Mouse (Mus musculus): Measurements from ENCODE around the gene Synrg.

The Synrg gene

DNA sequence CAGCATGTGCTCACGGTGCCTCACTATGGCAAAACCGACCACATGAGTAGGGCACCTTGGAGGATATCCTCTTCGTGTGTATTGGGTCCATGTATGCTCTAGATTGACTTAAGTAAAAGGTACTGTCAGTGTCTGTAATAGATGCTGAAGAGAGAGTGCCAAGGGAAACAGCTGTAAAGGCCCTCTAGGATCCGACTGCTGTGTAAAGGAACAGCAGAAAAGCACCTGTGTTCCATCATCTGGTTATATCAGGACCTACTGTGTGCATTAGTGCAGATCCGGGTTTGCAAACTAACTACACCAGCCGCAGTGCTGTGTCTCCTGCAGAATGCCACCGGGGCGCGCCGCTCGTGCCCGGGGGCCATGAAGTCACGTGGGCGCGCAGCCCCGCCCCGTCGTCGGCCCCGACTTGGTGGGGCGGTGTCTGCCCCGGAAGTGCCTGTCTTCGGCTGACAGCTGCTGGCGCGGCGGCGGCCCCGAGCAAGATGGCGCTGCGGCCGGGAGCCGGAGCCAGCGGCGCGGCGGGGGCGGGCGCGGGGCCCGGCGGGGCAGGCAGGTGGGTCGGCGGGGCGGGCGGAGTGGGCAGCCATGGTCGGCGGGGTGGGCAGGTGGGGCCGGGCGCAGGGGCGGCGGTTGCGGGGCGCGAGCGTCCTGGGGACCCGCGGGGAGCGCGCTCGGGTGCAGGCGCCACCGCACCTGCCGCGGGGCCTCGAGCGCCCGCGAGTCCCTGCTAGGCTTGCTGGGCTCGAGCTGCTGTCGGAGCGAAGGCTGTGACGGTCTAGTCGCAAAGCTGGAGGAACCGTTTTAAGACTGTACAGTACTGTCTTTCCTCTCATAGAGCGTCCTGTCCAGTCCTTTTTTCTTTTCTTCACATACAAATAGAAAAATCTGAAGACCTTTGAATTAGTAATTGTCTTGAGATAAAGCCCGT is at the start of gene Synrg:
TSS of gene Synrg (plus strand) at position 438 of the 931 bp plus-strand sequence.
- peak; percentile 83 to 90 for DNase-seq (ENCODE audit: low spot score in 2 of 2)

DNA sequence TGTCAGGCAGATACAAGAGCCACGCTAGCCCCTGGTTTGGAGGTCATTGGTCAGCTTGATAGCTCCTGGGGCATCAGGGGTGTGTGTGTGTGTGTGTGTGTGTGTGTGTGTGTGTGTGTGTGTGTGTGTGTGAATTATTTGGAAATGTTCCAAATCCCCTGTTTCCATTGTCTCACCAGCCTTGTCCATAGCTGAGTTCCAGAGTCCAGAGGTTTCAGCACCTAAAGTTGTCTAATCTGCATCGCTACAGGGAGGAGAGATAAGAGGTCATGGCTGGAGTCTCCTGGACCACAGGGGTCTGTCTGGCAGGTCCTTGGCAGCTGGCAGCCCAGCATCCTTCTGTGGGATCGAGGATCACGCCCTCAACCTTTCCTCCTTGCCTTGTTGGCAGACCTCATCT is 49.7 kb upstream of the Synrg start:
- no peak for DNase-seq (ENCODE audit: low spot score in 2 of 2)

DNA sequence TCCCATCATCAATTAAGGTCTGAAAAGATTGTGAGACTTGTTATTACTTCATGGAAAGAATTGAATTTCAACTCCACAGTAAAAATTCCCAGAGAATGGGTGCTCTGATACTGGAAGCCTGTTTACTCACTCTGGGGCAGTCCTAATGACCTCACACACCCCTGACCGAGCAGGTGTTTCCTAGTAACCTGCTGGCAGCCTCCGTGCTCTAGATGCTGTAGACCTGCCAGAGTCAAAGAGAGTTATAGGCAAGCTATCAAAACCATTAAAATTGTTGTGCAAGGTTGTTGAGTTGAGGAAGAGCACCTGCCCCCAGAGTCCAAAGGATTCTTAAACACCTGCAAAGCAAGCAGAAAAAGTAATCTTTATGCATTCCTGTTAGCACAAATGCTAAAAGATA is 41.6 kb upstream of the Synrg start:
- DNase-seq (ENCODE audit: low spot score in 2 of 2): no peak

DNA sequence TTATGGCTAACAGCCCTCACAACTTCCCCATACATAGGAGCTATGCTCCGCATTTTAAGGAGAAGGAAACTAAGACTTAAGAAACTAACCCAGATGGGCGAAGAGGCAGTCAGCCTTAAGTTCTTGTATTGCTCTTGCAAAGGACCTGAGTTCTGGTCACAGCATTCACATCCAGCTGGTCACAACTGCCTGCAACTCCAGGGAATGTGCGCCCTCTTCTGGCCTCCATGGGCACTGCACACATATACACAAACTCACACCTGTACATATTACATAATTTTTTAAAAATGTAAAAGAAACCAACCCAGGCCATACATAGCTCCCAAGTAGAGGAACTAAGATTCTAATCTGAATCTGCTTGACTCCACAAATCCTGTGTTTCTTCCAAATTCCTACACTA is 37.1 kb upstream of the Synrg start:
- no peak for DNase-seq (ENCODE audit: low spot score in 2 of 2)

DNA sequence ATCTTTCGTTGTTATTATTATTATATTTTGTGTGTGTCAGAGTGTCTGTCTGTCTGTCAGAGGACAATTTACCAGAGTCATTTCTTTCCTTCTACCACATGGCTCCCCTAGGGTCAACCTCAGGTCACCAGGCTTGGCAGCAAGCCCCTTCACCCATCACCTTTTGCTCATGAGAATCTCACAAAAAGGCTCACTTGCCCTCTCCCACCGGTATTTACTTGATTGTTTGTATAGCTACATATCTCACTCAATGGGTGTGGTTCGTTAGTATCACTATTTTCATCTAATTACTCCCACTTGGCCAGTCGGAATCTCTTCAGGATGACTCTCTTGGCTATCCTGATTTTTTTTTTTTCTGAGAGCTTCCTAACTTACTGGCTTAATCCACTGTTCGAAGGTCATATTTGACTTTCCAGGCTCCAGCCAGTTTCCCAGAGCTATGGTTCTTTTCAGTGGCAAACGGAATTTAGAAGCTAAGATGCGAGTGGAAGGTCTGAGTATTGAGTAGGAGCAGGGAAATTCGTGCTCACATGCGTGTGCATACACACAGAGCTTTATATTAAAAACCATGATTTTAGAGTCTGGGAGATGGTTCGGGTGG is 31.6 kb upstream of the Synrg start:
- DNase-seq (ENCODE audit: low spot score in 2 of 2): no peak

DNA sequence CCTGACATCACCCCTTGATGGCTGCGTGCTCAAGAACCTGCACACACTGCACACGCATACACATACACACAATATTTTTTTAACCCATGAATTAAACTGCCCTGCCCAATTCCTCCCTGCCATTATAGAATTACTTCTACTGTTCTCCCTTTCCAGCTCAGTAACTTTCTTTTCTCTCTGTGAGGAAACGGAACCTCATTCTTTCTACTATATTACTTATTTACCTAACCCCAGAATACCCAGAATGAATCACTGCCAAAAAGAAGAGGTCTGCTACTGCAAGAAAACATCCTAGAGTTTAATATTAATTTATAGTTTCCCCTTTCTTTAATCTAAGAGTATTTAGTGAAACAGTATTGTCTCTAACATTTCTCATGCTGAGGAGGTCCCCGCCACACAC is 30.9 kb upstream of the Synrg start:
- DNase-seq (ENCODE audit: low spot score in 2 of 2): no peak

DNA sequence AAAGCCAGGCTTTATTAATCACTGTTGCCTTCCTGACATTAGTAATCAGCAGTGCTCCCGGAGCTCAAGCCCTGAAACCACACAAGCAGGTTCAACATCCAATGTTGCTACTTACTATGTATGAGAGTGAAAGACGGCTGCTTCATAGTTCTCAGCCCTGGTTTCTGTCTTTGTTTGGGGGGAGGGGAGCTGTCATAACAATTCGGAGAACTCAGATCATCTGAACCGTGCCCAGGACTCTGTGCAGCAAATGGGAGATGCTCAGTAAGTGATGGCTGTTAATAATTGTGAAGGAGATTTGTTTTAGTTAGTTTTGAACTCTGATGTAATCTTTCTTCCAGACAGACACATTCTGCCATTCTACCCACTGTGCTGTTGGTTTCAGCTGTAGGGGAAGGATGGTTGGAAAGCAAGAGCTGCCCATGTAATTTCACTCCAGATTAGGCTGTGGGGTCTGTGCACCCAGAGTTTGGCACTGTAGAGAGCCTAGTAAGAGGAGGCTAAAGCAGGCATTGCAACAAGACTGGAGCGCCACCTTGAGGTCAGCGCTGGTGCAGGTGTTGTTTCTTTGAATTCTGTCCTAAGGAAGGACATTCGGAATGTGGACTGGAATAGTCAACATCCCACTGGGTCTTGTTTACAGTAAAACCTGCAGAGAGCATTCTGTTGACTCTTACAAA is 28.1 kb upstream of the Synrg start:
- DNase-seq (ENCODE audit: low spot score in 2 of 2): peak; percentile 67 to 75

DNA sequence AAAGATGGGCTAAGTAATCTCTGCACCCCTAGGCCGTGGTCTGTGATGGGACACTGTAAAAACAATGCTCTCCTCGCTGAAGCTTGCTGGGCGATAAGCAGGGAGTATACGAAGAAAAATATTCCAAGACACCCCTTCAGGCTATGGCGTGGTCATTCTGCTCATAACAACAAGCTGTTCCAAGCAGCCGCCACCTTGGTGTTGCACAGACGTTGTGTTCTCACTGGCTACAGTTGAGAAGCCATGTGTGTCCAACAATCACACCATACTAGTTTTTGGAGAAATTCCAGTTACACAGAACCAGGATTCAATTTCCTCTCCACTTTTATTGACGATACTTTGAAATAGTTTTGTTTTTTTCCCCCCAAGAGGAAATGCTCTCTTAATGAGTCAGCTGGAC is 25.7 kb upstream of the Synrg start:
- no peak for DNase-seq (ENCODE audit: low spot score in 2 of 2)

DNA sequence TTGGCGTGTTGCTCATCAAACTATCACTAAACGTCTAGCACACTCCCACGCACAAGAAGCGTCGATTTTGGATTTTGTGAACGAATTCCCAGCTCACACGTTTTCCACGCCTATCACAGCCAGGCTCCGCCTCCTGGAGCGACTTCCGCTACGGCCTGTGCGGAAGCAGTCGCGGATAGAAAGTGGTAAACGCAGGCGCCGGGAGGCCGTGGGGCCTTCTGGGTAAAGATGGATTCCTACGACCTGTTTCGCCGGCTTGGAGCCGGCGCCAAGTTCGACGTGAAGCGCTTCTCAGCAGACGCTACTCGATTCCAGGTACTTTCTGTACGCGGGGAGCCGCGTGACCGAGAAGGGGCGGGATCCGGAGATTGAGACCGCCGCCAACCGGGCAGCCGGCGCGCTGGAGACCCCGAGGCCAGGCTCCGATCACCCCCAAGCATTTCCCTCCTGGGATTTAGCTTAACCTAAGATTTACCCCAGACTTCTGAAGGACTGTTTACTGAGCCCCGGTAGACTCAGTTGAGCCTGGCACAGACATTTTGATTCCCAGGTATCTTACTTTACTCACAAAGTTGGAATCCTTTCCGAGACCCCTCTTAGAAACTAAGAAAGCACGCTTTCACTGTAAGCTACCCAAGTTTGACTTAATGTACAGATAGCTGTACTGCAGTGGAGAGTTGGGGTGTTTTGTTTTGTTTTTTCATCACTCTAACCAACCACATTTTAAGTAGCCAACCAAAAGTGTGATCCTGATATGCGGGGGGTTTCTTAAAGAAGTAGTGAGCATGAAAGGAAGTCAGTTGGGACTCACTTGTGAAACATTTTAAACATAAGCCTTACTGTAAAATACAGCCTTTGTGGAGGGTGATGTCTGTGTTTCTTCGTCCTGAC is 22.0 kb upstream of the Synrg start, which contains the start of gene Ddx52:
TSS of gene Ddx52 (plus strand) at position 113 of the 891 bp plus-strand sequence.
- peak; percentile 77 to 91 for DNase-seq (ENCODE audit: low spot score in 2 of 2)

DNA sequence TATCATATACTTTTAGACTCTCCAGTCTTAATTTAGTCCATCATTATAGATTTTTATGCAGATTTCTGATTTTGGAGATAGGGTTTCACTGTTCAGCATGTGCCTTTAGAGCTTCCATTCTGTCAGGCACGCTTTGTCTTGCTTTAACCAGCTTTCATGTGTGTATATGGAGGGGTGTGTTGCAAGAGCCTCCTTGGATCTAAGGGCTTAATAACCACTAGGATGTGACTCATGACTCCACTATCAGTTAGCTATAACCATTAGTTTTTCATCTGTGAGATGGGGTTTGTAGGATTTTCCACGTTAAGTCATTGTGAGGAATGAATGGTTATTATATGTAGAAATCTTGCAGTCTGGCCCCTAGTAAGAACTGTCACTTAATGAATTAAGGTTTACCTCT is 7.4 kb upstream of the Synrg start:
- no peak for DNase-seq (ENCODE audit: low spot score in 2 of 2)

DNA sequence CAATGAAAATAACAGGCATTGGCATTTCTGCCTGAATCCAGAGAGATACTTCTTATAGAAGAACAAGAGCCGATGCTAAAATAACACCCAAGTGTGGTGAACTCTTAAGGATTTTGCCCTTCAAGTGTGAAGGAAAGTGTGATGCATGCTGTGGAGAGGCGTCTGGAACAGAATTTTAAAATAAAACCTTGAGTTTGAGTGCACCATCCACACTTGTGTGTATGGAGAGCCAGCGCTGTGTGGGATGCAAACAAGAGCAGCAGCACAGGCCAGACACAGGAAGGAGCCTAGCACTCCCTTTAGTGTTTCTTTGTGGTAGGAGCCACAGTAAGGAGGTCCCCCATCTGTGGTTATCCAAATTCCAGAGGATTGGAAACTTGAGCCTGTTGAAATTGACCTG is 2.2 kb upstream of the Synrg start:
- no peak for DNase-seq (ENCODE audit: low spot score in 2 of 2)

DNA sequence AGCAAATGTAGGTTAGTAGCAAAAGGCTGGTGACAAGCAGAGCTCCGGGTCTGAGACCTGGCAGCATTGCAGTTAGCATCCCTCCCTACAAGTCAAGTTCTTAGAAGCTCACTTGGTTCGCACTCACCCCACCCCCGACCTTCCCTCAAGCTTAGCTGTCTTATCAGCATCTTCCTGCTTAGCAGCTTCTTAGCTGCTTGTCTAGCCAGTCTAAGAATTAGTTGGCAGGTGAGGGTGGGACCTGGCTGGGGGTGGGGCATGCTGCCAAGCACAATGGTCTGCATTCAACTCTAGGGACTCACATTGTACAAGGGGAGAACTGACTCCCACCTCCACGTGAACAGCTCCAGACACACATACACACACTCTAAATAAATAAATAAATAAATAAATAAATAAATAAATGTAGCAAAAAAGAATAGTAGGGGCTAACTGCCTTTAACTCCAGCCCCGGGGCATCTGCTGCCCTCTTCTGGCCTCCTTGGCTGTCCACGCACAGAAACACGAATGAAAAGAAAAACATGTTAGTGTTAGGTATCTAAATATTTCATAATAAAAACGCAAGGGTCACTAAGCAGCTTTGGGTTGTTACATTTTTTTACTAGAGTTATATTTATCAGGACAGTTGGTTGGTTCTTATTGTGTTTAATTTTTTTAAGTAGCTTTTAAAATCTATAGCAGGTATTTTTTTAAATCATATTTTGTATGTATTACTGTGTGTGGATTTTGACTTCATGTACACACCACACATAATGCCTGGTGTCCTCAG is 3.4 kb downstream of the Synrg start:
- peak in 1 of 2 experiments; percentile 12 for DNase-seq (ENCODE audit: low spot score in 2 of 2)

DNA sequence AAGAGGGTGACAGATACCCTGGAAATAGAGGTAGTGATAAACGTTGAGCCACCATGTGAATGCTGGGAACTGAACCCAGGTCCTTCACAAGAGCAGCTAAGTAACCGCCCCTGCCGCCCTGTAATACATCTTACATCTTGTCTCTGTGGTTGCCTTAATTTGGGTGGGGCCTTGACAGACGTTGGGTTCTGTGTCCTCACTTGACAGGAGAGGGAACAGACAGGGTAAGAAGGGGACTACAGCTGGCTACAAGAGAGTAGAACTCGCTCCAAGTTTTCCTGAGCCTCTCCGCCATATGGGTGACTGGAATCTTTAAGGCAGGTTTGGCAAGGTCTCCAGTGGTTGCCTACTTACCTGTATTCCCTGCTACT is 4.0 kb downstream of the Synrg start:
- no peak for DNase-seq (ENCODE audit: low spot score in 2 of 2)

DNA sequence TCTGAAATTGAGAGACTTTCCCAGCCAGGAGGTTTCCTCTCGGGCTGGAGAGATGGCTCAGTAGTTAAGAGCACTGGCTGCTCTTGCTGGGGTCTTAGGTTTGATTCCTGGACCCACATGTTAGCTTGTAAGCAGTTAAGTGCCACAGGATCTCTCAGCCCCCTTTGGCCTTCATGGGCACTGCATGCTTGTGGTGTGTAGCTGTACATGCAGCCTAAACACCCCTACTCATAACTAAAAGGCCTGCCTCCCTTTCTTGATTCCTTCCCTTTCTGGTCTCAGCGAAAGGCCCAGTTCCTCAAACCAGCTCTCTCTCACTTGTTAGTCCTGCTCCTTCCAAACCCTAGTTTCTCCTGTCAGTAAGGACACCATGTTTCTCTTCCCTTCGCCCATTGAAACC is 4.8 kb downstream of the Synrg start:
- no peak for DNase-seq (ENCODE audit: low spot score in 2 of 2)

DNA sequence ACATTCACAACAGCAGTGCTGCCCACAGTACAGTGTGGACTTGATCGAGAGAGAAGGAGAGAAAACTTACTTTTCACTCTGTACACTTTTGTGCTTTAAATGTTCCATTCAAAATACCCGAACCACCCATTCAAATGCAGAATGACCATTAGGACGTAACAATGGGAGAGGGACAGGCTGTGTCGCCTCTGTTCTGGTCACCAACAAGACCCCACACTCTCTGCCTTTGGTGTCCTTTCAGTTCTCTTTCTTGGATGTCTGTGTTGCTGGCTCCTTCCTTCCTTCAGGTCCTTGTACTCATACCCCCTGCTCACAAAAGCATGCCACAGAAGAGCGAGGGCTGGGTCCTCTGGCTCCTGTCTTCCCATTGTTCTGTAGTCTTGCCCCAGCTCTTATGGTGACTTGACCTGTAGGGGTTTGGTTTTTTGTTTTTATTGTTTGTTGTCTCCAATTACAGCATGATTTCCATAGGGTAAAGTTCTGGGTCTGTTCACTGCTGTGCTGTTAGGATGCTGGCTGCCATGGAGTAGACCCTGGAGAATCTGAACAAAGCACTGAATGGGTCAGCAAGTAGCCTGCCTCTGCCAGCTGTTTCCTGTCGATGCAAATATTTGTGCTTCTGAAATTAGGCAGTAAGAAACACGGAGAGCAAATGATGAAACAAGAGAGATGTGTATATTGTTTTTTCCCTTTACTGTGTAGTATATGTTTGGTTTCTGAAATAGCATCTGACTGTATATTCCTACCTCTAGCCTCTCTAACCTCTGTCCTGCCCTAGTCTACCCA is 10.5 kb downstream of the Synrg start:
- no peak for DNase-seq (ENCODE audit: low spot score in 2 of 2)

DNA sequence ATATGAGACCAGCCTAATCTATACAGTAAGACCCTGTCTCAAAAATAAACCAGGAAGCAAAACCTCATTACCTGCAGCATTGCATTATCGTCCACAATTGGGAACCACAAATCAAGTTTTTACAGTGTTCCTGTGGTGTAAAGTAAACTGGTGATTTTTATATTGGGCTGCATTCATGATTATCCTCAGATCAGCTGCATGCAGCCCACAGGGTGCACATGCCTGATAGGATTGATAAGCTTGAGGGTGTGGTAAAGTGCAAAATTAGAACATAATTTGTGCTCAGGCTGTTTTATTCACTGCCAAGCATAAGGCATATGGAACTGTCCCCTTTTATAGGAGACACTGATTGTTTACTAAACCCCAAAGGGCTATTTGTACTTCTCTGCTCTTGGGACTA is 11.3 kb downstream of the Synrg start:
- DNase-seq (ENCODE audit: low spot score in 2 of 2): no peak

DNA sequence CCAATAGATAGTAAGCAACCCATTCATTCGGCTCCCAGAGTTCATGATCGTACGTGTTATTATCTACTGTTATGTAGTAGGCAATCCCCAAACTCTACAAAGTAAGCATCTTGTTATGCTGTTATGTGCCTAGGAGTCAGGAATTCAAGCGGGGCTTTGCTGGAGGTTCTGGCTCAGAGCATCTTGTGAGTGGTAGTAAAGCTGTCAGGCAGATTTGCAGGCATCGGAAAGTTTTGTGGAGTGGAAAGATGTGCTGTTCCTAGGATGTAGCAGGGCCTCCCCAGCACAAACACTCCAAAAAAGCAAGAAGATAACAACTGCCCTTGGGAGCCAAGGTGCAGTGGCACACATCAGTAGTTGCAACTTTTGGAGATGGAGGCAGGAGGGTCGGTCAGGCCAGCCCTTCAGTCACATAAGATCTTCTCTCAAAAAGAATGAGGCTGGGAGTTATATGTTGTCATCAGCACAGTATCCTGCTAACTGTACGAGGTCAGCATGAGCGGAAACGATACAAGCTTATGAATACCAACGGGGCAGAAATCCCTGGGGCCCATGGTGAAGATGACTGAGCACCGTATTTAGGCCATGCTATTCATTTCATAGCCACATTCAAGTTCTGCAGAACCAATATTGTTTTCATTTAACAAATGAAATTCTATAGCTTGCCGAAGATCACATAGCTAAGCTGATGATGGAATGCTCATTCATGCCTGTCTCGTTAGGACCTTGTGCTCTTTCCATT is 12.2 kb downstream of the Synrg start:
- DNase-seq (ENCODE audit: low spot score in 2 of 2): no peak

DNA sequence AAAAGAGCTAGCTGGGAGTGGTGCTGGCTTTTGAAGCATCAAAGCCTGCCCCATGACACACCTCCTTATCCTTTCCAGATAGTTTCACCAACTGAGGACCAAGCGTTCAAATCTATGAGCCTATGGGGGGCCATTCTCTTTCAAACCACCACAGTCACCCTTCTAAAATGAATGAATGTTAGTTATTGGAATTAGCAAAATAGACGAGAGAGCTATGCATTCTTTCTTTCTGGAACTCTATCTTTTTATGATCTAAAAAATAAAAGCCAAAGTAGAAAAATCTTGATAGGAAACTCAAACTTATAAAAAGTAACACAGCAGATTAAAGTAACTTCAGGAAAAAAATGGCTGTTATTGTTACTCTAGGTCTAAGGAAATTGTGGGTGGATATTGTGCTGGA is 13.6 kb downstream of the Synrg start:
- no peak for DNase-seq (ENCODE audit: low spot score in 2 of 2)

DNA sequence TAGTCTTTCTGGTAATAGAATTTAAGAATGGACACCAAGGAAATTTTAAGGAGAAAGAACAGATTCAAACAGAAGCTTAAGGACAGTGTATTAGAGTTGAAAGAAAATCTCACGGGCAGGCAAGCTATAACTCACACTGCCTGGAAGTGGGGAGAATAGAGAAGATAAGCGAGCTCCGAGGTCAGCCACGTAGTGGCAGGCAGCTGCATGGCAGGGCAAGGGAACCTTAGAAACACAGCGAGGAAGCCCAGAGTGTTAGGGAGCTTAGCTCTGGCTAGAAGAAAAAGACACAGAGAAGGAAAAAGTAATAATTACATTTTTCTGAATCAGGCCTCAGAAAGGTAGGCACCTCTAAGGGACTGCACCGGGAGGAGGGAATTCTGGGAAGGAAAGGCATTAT is 15.8 kb downstream of the Synrg start:
- no peak for DNase-seq (ENCODE audit: low spot score in 2 of 2)

All from urinary bladder, postnatal 36 days (tissue).